Mouse (Mus musculus): ENCODE results near the gene Tex13b. TPM values are rescaled to one million over a fixed set of nuclear protein-coding genes. Genes with fewer than 3 reads are reported as not detected.
"Not testable (repeated sequence)": the region's sequence is repeated elsewhere in the genome, so short reads cannot be mapped to it uniquely, and the experiment has no call there.

Tex13b gene
- polyA plus RNA-seq (2016; fragmentation: Nextera tagmentation; extraction: Ambion mirVana), result not detected in 2 replicates

DNA sequence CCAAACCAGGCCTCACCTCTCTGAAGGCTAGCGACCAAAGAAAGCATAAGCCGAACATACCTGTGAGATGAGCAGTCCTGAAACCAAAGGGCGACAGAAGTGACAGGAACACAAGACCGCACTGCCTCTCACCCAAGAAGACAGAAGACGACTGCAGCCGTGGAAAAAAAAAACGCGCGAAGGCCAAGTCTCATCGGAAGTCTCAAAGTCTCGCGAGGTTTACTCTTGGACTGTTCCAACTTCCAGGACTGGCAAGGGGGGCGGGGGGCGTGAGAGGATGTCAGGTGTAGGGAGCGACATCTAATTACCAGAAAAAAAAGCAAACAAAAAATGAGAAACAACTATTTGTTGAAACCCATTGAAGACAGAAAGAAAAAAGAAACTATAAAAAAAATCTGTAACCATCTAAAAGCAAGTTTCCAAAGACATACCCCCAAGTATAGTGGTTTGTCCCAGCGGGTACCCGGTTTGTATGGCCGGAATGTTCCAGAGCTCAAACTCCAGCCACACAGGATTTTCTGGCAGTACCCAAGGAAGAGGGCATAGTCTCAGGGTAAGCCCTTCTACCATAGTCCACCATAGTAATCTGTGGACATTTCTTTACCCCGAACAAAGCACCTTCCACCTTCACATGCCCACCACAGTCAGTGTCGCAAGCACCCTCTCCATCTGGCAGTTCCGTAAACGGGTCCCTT lies at the start of gene Tex13b:
Gene Tex13b, minus strand, starts transcription at position 122 of the 695 bp plus-strand sequence.
- WGBS, result 94% methylated on average over 22 of the region's 22 CpGs
- Histone ChIP-seq H3K27me3 (peaks cover 7% of the 10 kb centered on the region), H3K27ac (no peak within 1 kb of the TSS), H3K9me3 (no peaks in the 10 kb centered on the region), H3K9ac (no peak within 1 kb of the TSS), H3K4me2 (replicated peaks) (no peak within 1 kb of the TSS), H3K4me3 (no peak within 1 kb of the TSS), H3K4me1 (no peaks in the 10 kb centered on the region), H3K36me3 (no peaks in the 10 kb centered on the region)
- ATAC-seq (ENCODE audit: insufficient number of reproducible peaks, insufficient read depth, low FRiP score, low TSS enrichment), result no peak

DNA sequence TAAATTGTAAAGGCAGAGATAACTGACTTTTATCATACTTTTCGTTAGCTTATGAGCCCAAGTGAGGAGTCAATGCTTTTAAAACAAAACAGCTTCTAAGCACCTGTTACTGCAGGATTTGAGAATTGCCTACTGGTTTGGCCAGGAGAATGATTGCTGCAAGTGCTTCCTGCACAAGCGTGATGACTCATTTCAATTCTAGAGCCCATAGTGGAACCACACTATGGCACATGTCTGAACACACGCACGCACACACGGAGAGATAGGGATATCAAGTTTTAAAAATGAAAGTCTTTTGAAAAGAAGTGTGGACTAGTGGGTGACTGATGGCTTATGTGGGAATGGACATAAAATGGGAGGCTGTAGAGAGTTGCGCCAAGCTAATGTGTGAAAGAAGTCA lies 49.5 kb upstream of the Tex13b start:
- H3K4me2 ChIP-seq (replicated peaks), result no peak overlapping the region
- H3K27me3 ChIP-seq, result no peaks in the 10 kb centered on the region
- H3K4me3 ChIP-seq, result no peak overlapping the region
- H3K9me3 ChIP-seq, result no peaks in the 10 kb centered on the region
- no peaks in the 10 kb centered on the region for H3K36me3 ChIP-seq
- H3K27ac ChIP-seq, result no peak overlapping the region
- H3K9ac ChIP-seq, result no peak overlapping the region
- ATAC-seq (ENCODE audit: insufficient number of reproducible peaks, insufficient read depth, low FRiP score, low TSS enrichment), result no peak
- H3K4me1 ChIP-seq, result no peaks in the 10 kb centered on the region
- 90% methylated on average over 6 of the region's 6 CpGs for WGBS

DNA sequence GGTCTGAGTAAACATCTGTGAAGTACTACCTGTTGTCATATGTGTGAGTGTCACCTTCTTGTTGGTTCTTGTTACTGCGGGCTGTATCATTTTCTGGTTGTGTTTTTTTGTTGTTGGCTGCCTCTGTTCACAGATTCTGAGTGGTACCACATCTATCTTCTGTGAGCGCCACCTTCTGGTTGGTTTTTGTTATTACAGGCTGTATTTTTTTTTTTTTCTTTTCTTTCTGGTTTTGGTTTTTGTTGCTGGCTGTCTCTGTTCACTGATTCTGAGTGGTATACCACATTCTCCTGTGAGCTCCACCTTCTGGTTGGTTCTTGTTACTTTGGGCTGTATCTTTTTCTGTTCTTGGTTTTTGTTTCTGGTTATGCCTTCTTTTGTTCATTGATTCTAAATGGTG lies 44.2 kb upstream of the Tex13b start:
- no peaks in the 10 kb centered on the region for H3K9me3 ChIP-seq
- H3K9ac ChIP-seq, result no peak overlapping the region
- no peaks in the 10 kb centered on the region for H3K36me3 ChIP-seq
- 40% methylated on average over 2 of the region's 2 CpGs for WGBS
- H3K4me3 ChIP-seq, result no peak overlapping the region
- H3K27me3 ChIP-seq, result peaks cover 4% of the 10 kb centered on the region; the same call in 1 of the 2 replicates
- H3K4me2 ChIP-seq (replicated peaks), result no peak overlapping the region
- ATAC-seq (ENCODE audit: insufficient number of reproducible peaks, insufficient read depth, low FRiP score, low TSS enrichment), result no peak
- no peak overlapping the region for H3K27ac ChIP-seq
- no peaks in the 10 kb centered on the region for H3K4me1 ChIP-seq

DNA sequence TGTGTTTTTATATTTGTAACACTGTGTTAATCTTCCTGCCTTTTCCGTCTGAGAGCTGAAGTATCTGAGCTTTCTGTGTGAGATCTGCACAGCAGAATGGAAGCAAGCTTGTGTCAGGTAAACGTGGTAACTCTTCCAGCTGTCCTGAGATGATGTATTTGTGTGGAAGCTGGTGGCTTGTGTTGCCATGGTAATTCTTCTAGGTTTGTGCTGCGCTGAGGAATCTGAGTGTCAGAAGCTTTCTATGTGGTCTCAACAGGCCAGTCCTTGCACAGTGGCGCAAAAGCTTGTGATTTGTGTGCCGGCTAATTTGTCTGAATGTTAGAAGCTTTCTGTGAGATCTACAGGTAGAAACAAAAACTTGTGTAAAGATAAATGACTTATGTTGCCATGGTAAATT lies 43.8 kb upstream of the Tex13b start:
- H3K27ac ChIP-seq; H3K9me3 ChIP-seq; H3K4me1 ChIP-seq; H3K4me2 ChIP-seq (replicated peaks); H3K27me3 ChIP-seq; ATAC-seq (ENCODE audit: insufficient number of reproducible peaks, insufficient read depth, low FRiP score, low TSS enrichment); H3K9ac ChIP-seq; H3K4me3 ChIP-seq; H3K36me3 ChIP-seq: not testable (repeated sequence)
- WGBS, result 65% methylated on average over 5 of the region's 5 CpGs

DNA sequence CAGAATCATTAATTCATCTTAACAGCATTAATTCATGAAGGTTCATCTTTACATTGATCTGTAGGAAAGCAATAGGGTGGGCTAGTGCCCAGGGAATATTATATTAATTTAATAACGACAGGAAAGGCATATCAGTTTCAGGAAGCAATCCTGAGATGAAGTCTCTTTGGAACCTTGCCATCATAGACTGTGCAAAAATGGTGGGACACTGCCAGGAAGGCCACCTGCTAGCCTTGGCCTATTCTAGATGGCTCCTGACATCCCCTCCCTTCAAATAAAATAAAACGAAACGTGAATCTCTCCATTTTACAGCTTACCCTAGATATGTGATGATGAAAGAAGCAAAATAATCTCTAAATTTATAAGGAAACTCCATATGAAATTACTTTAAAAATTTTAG lies 41.3 kb upstream of the Tex13b start:
- WGBS, result 75% methylated on average over 3 of the region's 3 CpGs
- no peak overlapping the region for H3K27ac ChIP-seq
- peaks cover 4% of the 10 kb centered on the region; the same call in 1 of the 2 replicates for H3K27me3 ChIP-seq
- no peak for ATAC-seq (ENCODE audit: insufficient number of reproducible peaks, insufficient read depth, low FRiP score, low TSS enrichment)
- no peaks in the 10 kb centered on the region for H3K4me1 ChIP-seq
- no peak overlapping the region for H3K9ac ChIP-seq
- H3K4me2 ChIP-seq (replicated peaks), result no peak overlapping the region
- H3K9me3 ChIP-seq, result no peaks in the 10 kb centered on the region
- no peak overlapping the region for H3K4me3 ChIP-seq
- H3K36me3 ChIP-seq, result no peaks in the 10 kb centered on the region

DNA sequence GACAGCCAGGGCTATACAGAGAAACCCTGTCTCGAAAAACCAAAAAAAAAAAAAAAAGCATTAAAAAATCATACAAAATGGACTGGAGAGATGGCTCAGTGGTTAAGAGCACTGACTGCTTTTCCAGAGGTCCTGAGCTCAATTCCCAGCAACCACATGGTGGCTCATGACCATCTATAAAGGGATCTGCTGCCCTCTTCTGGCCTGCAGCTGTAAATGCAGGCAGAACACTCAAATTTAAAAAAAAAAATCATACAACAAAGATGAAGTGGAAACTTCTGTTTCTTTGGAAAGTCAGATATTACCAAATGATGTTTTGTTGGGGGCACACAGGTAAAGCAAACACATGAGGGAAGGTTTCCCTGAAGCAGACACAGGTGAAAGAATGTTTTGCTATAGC lies 32.2 kb upstream of the Tex13b start:
- not testable (repeated sequence) for H3K27ac ChIP-seq; H3K4me1 ChIP-seq; H3K4me3 ChIP-seq; ATAC-seq (ENCODE audit: insufficient number of reproducible peaks, insufficient read depth, low FRiP score, low TSS enrichment); H3K9me3 ChIP-seq; H3K36me3 ChIP-seq; H3K4me2 ChIP-seq (replicated peaks); H3K9ac ChIP-seq
- peaks cover 18% of the 10 kb centered on the region; the same call in 1 of the 2 replicates for H3K27me3 ChIP-seq
- 88% methylated on average over 1 of the region's 1 CpGs for WGBS

DNA sequence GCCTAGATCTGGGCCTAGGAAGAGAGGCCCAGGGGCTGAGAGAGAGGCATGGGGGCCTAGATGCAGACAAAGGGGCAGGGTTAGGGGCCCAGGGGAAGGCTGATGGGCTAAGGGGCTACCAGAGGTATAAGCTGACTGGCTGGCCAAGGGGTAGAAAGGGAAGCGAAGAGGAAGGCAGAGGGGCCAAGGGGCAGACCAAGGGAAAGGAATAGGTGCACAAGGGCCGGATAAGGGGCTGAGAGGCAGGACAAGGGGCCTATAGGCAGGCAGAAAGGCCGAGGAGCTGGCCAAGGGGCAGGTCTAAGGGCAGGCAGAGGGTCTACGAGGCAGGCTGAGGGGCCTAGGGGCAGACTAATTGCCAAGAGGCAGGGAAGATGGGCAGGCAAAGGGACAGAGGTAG lies 26.7 kb upstream of the Tex13b start:
- no peaks in the 10 kb centered on the region for H3K36me3 ChIP-seq
- H3K9me3 ChIP-seq, result no peaks in the 10 kb centered on the region
- H3K4me2 ChIP-seq (replicated peaks), result no peak overlapping the region
- H3K27me3 ChIP-seq, result peaks cover 30% of the 10 kb centered on the region
- H3K4me3 ChIP-seq, result no peak overlapping the region
- no peak for ATAC-seq (ENCODE audit: insufficient number of reproducible peaks, insufficient read depth, low FRiP score, low TSS enrichment)
- WGBS, result 76% methylated on average over 4 of the region's 4 CpGs
- H3K27ac ChIP-seq, result no peak overlapping the region
- H3K9ac ChIP-seq, result no peak overlapping the region
- no peaks in the 10 kb centered on the region for H3K4me1 ChIP-seq

DNA sequence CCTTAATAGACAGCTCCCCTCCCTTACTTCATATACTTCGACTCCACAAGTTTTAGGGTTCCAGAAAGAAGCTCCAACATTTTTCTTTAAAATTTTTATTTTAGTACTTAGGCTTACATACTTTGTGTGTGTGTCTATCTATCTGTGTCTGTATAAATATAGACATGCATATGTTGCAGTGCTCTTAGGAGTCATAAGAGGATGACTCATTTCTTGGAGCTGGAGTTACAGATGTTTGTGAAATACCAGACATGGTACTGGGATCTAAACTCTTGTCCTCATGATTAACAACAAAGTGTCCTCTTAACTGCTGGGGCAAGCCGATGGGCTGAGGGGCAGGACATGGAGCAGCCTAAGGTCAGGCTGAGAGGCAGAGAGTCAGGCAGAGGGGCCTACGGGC lies 24.8 kb upstream of the Tex13b start:
- no peak for ATAC-seq (ENCODE audit: insufficient number of reproducible peaks, insufficient read depth, low FRiP score, low TSS enrichment)
- Histone ChIP-seq H3K4me1 (no peaks in the 10 kb centered on the region), H3K4me3 (no peak overlapping the region), H3K27ac (no peak overlapping the region), H3K36me3 (no peaks in the 10 kb centered on the region), H3K4me2 (replicated peaks) (no peak overlapping the region), H3K9ac (no peak overlapping the region), H3K27me3 (peaks cover 30% of the 10 kb centered on the region), H3K9me3 (no peaks in the 10 kb centered on the region)
- 68% methylated on average over 3 of the region's 3 CpGs for WGBS

DNA sequence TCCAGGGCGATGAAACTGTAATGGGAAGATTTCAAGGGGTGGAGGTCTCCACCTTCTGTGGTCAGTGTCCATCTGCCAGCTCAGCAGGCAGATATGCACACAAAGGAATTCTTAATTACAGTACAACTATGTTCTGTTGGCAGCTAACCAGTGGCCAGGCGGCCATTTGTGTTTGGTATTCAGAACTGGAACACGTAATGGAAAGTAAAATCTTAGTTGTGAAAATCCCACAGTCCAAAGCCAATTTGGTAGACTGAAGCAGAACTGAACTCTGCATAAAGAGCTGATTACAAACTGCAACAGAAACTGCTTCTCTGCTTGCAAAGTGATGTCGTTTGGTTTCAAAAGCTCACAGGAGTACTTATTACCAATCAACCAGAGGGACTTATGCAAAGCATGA lies 18.5 kb upstream of the Tex13b start:
- Histone ChIP-seq H3K4me3 (no peak overlapping the region), H3K27me3 (no peaks in the 10 kb centered on the region), H3K9me3 (no peaks in the 10 kb centered on the region), H3K9ac (no peak overlapping the region), H3K36me3 (no peaks in the 10 kb centered on the region), H3K4me2 (replicated peaks) (no peak overlapping the region), H3K4me1 (no peaks in the 10 kb centered on the region), H3K27ac (no peak overlapping the region)
- WGBS, result 73% methylated on average over 4 of the region's 4 CpGs
- no peak for ATAC-seq (ENCODE audit: insufficient number of reproducible peaks, insufficient read depth, low FRiP score, low TSS enrichment)

DNA sequence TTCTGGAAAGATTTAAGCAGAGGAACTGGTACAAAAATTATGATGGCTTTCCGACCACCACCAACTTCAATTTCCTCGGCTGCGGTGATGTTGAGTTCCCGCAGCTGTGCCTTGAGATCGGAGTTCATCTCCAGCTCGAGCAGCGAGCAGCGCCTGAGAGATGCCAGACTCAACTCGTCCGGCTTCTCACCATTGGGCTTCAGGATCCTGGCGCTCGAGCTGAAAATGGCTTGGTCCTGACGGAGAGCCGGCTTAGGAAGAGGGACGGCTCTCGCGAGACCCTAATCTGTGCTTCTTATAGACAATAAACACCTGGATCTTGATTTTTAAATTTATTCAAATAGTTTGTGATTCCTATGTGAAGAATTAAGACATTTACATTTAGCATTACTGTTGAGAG lies 9.1 kb upstream of the Tex13b start:
- Histone ChIP-seq H3K4me2 (replicated peaks) (no peak overlapping the region), H3K36me3 (no peaks in the 10 kb centered on the region), H3K27me3 (peaks cover 3% of the 10 kb centered on the region; the same call in 1 of the 2 replicates), H3K27ac (no peak overlapping the region), H3K4me1 (no peaks in the 10 kb centered on the region), H3K9me3 (no peaks in the 10 kb centered on the region), H3K9ac (no peak overlapping the region), H3K4me3 (no peak overlapping the region)
- ATAC-seq (ENCODE audit: insufficient number of reproducible peaks, insufficient read depth, low FRiP score, low TSS enrichment), result no peak
- WGBS, result 84% methylated on average over 17 of the region's 17 CpGs

DNA sequence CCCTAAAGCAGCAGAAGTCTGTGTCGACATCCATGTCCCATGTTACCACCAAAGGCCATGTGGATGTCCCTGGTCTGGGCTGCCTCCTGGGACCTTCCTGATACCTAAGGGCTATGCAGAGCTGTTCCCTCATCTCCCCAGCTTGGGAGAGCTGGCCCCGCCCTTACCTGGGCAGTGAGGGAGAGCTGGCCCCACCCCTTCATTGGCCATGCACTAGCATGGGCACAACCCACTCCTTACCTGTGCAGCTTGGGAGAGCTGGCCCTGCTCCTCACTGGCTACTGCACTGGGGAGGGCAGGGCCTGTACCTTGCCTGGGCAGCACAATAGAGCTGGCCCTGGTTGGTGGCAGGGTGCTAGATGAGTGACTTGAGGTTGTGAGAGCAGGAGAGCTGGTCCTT lies 7.9 kb downstream of the Tex13b start:
- H3K9ac ChIP-seq, result no peak overlapping the region

DNA sequence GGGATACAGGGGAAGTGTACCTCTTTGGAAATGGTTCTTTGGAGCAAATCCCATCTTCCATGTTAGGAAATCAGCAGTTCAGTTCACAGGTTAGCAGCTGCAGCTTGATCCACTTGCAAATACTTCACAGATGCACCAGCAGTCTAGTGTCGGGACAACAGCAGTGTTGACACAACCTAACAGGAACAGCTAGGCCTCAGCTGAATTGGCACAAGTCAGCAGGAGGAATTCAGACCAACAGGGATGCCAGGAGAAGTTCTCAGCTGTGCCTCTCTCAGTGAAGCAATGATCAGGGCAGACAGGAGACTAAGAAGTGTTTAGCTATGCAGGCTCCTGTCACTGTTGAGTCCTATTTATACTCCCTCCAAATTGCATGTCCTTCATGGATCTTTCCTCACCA lies 43.4 kb downstream of the Tex13b start:
- WGBS, result 63% methylated on average over 1 of the region's 1 CpGs
- H3K27ac ChIP-seq, result no peak overlapping the region
- H3K9me3 ChIP-seq, result no peaks in the 10 kb centered on the region
- no peak for ATAC-seq (ENCODE audit: insufficient number of reproducible peaks, insufficient read depth, low FRiP score, low TSS enrichment)
- H3K27me3 ChIP-seq, result peaks cover 8% of the 10 kb centered on the region; the same call in 1 of the 2 replicates
- no peak overlapping the region for H3K4me3 ChIP-seq
- H3K36me3 ChIP-seq, result no peaks in the 10 kb centered on the region
- no peak overlapping the region for H3K9ac ChIP-seq
- no peaks in the 10 kb centered on the region for H3K4me1 ChIP-seq
- no peak overlapping the region for H3K4me2 ChIP-seq (replicated peaks)

More for the DNA sequence above, 7.9 kb downstream of the Tex13b start:
- Histone ChIP-seq H3K4me1 (no peaks in the 10 kb centered on the region), H3K9me3 (no peaks in the 10 kb centered on the region), H3K4me3 (no peak overlapping the region), H3K36me3 (no peaks in the 10 kb centered on the region), H3K27ac (no peak overlapping the region), H3K27me3 (peaks cover 9% of the 10 kb centered on the region), H3K4me2 (replicated peaks) (no peak overlapping the region)
- no peak for ATAC-seq (ENCODE audit: insufficient number of reproducible peaks, insufficient read depth, low FRiP score, low TSS enrichment)
- WGBS, result 86% methylated on average over 2 of the region's 2 CpGs

All from embryonic facial prominence, embryonic 12.5 days (tissue).